Mouse (Mus musculus) heart, postnatal 0 days (tissue): Measurements from ENCODE around the gene Ptgs1. TPM values are rescaled to one million over a fixed set of nuclear protein-coding genes. Genes with fewer than 3 reads are reported as not detected.

Source experiments
- ATAC-seq: fragments of 200-750 bp; cut with Nextera tagmentation; 2 replicates; pipeline ENCODE4 v1.8.0; 2017; ENCODE audit warnings: low read depth, moderate number of reproducible peaks, moderate library complexity; ENCODE audit not compliant: insufficient read depth
- DNase-seq: peaks from one replicate; pipeline ENCODE4 v3.0.0-alpha.2; 2016; ENCODE audit warnings: low spot score
- H3K27ac ChIP-seq: fragments of 300-500 bp; sonication (generic); 2 replicates; pipeline ENCODE4 v1.5.1; 2014; ENCODE audit warnings: low read depth, mild to moderate bottlenecking
- H3K27me3 ChIP-seq: fragments of 300-500 bp; sonication (generic); 2 replicates; pipeline ENCODE4 v1.6.1; 2014; ENCODE audit warnings: low read length, mixed read lengths; ENCODE audit not compliant: control insufficient read depth, insufficient read depth
- H3K36me3 ChIP-seq: fragments of 300-500 bp; sonication (generic); replicated peaks from 2 replicates; pipeline ENCODE4 v1.6.1; 2014; ENCODE audit warnings: low read length, mixed read lengths; ENCODE audit not compliant: control insufficient read depth, insufficient read depth
- H3K4me1 ChIP-seq: fragments of 300-500 bp; sonication (generic); 2 replicates; pipeline ENCODE4 v1.6.1; 2014; ENCODE audit warnings: antibody characterized with exemption; ENCODE audit not compliant: control insufficient read depth, insufficient read depth
- H3K4me2 ChIP-seq: fragments of 300-500 bp; sonication (generic); 2 replicates; pipeline ENCODE4 v1.6.1; 2014; ENCODE audit warnings: low read depth, mild to moderate bottlenecking, low read length, moderate library complexity
- H3K4me3 ChIP-seq: fragments of 300-500 bp; sonication (generic); 2 replicates; pipeline ENCODE4 v1.5.1; 2014; ENCODE audit warnings: low read depth, low read length
- H3K9ac ChIP-seq: fragments of 300-500 bp; sonication (generic); replicated peaks from 2 replicates; pipeline ENCODE4 v1.6.1; 2014; ENCODE audit warnings: low read depth, low read length, mixed read lengths
- H3K9me3 ChIP-seq: fragments of 300-500 bp; sonication (generic); replicated peaks from 2 replicates; pipeline ENCODE4 v1.6.1; 2016; ENCODE audit warnings: low read length; ENCODE audit not compliant: control insufficient read depth
- CTCF ChIP-seq: IDR thresholded peaks from 2 replicates; pipeline ENCODE4 v1.5.1; 2016; ENCODE audit warnings: antibody characterized with exemption, control low read depth, low read depth
- EP300 ChIP-seq: IDR thresholded peaks from 2 replicates; pipeline ENCODE4 v1.6.1; 2016; ENCODE audit warnings: antibody characterized with exemption, low read depth
- WGBS: fragments of 180-500 bp; shearing (Covaris S2); extraction: QIAGEN DNeasy Blood & Tissue Kit; methylation state at CpG from one replicate; pipeline ENCODE4 v1.1.7; 2014; 5-methylcytosine and 5-hydroxymethylcytosine counted together
- polyA plus RNA-seq: library from polyadenylated mRNA; unstranded; fragments of >200 nt; fragmentation: Nextera tagmentation; extraction: Ambion mirVana; gene quantifications from 2 replicates; pipeline ENCODE4 v1.2.1, GENCODE M21; 2015
- total RNA-seq: library from RNA; depleted of rRNA; stranded (reverse); fragments of >200 nt; gene quantifications from 2 replicates; pipeline ENCODE4 v1.2.3, GENCODE M21; 2014; ENCODE audit warnings: low replicate concordance

Ptgs1 gene
- total and polyA plus RNA-seq, 2 experiments from 2014 or later = 21.6 to 49.7 TPM

- Histone ChIP-seq H3K27ac (no peak overlapping the region), H3K9me3 (no peaks in the 10 kb centered on the region), H3K4me1 (no peaks in the 10 kb centered on the region), H3K9ac (no peak overlapping the region), H3K4me2 (no peak overlapping the region), H3K36me3 (no peaks in the 10 kb centered on the region), H3K27me3 (no peaks in the 10 kb centered on the region), H3K4me3 (no peak overlapping the region)
- TF ChIP-seq EP300 (no peak), CTCF (no peak)
- DNase-seq (no peak), ATAC-seq (no peak)
- 73% methylated on average over 4 of the region's 4 CpGs for WGBS
These were observed 31.8 kb downstream of the Ptgs1 start for GRCm38 (mm10) chr2:36262025-36262424.

DNA sequence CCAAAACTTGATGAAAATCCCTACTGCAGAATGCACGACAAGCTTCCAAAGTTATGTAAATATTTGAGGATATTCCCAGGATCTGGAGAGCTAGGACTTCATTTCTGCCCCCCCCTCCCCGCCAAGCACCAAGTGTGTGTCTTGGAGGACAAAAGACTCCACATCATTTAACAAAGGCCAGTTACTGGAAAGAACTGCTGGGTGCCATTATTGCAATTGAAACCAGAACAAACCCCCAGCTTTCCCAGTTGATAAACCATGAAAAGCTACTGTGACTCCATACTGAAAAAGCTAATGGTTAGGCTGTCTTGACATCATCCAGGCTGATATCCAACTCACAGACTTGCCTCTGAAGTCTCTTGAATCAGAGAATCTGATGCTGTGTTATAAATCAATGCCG is 39.2 kb downstream of the Ptgs1 start:
- H3K9me3 ChIP-seq = no peaks in the 10 kb centered on the region
- no peaks in the 10 kb centered on the region for H3K27me3 ChIP-seq
- DNase-seq (no peak), ATAC-seq (no peak)
- no peak overlapping the region for H3K27ac ChIP-seq
- no peak overlapping the region for H3K4me2 ChIP-seq
- TF ChIP-seq CTCF = no peak
- no peak for TF ChIP-seq EP300
- no peaks in the 10 kb centered on the region for H3K36me3 ChIP-seq
- H3K4me3 ChIP-seq = no peak overlapping the region
- no peak overlapping the region for H3K9ac ChIP-seq
- WGBS = 73% methylated on average over 3 of the region's 3 CpGs
- no peaks in the 10 kb centered on the region for H3K4me1 ChIP-seq

GRCm38 (mm10) chr2:36270186-36270585 is 40.0 kb downstream of the Ptgs1 start:
- Histone ChIP-seq H3K9me3 (no peaks in the 10 kb centered on the region), H3K27me3 (no peaks in the 10 kb centered on the region), H3K36me3 (no peaks in the 10 kb centered on the region), H3K9ac (no peak overlapping the region), H3K4me1 (no peaks in the 10 kb centered on the region), H3K4me2 (no peak overlapping the region), H3K4me3 (no peak overlapping the region), H3K27ac (no peak overlapping the region)
- DNase-seq (no peak), ATAC-seq (no peak)
- TF ChIP-seq CTCF (no peak), EP300 (no peak)
- 28% methylated on average over 2 of the region's 2 CpGs for WGBS

DNA sequence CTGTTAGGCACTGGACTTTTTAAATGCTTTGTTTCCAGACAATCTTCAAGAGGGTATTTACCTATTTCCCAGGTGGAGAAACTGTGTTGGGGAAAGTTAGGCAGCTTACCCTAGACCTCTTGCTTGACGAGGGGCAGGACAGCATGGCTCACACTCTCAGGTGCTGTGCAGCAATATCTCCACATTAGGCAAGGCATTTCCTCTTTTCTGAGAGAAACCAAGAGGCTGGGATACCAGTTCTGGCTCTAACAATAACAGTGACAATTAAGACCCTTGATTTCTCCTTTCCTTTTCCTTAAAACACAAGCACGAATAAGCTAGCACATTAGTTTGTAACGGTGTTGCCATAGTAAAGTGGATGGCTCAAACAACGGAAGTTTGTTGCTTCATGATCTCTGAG is 40.9 kb downstream of the Ptgs1 start:
- H3K4me1 ChIP-seq = no peaks in the 10 kb centered on the region
- H3K36me3 ChIP-seq = no peaks in the 10 kb centered on the region
- no peak for TF ChIP-seq EP300
- no peak for TF ChIP-seq CTCF
- no peak for DNase-seq
- H3K4me3 ChIP-seq = no peak overlapping the region
- no peak overlapping the region for H3K27ac ChIP-seq
- no peak overlapping the region for H3K9ac ChIP-seq
- no peak overlapping the region for H3K4me2 ChIP-seq
- no peaks in the 10 kb centered on the region for H3K9me3 ChIP-seq
- ATAC-seq = no peak
- 76% methylated on average over 4 of the region's 4 CpGs for WGBS
- no peaks in the 10 kb centered on the region for H3K27me3 ChIP-seq

DNA sequence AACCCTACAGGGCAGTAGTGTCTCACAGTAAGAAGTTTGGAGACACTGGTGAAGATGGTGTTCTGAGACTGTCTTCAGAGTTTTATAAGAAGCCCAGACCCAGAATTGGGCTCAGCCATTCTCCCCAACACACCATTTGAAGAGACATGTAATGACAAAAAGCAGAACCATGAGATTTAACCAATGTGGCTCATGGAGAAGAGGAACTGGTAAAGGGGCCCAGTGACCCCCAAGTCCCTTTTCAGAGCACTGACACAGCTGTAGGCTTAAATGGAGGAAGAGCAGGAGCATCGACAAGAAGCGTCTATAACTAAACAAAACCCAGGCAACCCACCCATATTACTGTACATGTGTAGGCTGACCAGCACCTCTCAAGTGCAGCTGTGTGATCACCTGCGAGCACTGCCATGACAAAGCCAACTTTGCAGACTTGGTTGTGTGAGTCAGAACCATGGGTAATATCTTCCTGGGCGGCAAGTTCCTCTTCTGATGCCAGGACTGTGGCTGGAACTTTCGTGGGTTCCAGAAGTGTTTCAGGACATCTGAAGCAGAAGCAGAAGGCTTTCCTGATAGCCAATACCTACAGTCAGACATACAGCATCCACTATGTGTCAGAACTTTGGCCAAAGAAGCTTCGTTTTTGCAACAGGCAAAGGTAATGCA is 42.2 kb downstream of the Ptgs1 start:
- no peak for TF ChIP-seq EP300
- TF ChIP-seq CTCF = no peak
- no peaks in the 10 kb centered on the region for H3K27me3 ChIP-seq
- DNase-seq = no peak
- WGBS = 74% methylated on average over 6 of the region's 6 CpGs
- H3K4me3 ChIP-seq = no peak overlapping the region
- no peaks in the 10 kb centered on the region for H3K36me3 ChIP-seq
- no peaks in the 10 kb centered on the region for H3K4me1 ChIP-seq
- no peak for ATAC-seq
- H3K27ac ChIP-seq = no peak overlapping the region
- no peaks in the 10 kb centered on the region for H3K9me3 ChIP-seq
- no peak overlapping the region for H3K4me2 ChIP-seq
- no peak overlapping the region for H3K9ac ChIP-seq

DNA sequence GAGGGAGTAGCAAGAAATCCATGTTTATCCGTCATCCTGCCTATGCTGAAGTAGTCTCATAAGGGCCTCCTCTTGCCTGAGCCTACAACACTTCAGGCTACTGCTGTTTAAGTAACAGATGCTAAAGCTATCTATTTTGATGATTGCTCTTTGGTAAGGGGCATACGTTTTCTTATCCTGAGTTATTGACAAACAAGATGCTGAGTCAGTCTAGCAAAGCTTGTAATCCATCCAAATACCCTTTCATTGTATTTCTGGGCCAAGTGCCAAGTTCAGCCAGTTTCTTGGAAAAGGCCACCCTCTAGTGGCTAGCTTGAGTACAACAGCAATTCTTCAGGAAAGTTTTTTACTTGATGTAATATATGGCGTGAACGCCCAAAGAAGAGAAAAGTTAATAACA is 46.2 kb downstream of the Ptgs1 start:
- no peak for ATAC-seq
- Histone ChIP-seq H3K4me3 (no peak overlapping the region), H3K9ac (no peak overlapping the region), H3K4me1 (no peaks in the 10 kb centered on the region), H3K36me3 (no peaks in the 10 kb centered on the region), H3K27me3 (no peaks in the 10 kb centered on the region), H3K4me2 (no peak overlapping the region), H3K27ac (no peak overlapping the region), H3K9me3 (no peaks in the 10 kb centered on the region)
- 27% methylated on average over 4 of the region's 4 CpGs for WGBS
- TF ChIP-seq CTCF = peak; percentile 78
- no peak for TF ChIP-seq EP300
- peak; percentile 76 for DNase-seq
